Mouse (Mus musculus): Measurements from ENCODE around the gene Herpud1.
"Not testable (repeated sequence)": the region's sequence is repeated elsewhere in the genome, so short reads cannot be mapped to it uniquely, and the experiment has no call there.

The Herpud1 gene

GRCm38 (mm10) chr8:94375551-94375991, 10.7 kb upstream of the Herpud1 start:
- DNase-seq (ENCODE audit: low spot score), result no peak

GRCm38 (mm10) chr8:94376176-94376575, 10.1 kb upstream of the Herpud1 start:
- DNase-seq (ENCODE audit: low spot score), result no peak

- DNase-seq (ENCODE audit: low spot score), result no peak
Measured at GRCm38 (mm10) chr8:94376580-94376979, 9.7 kb upstream of the Herpud1 start.

- DNase-seq (ENCODE audit: low spot score), result no peak
Measured at GRCm38 (mm10) chr8:94377031-94377430, 9.2 kb upstream of the Herpud1 start.

DNA sequence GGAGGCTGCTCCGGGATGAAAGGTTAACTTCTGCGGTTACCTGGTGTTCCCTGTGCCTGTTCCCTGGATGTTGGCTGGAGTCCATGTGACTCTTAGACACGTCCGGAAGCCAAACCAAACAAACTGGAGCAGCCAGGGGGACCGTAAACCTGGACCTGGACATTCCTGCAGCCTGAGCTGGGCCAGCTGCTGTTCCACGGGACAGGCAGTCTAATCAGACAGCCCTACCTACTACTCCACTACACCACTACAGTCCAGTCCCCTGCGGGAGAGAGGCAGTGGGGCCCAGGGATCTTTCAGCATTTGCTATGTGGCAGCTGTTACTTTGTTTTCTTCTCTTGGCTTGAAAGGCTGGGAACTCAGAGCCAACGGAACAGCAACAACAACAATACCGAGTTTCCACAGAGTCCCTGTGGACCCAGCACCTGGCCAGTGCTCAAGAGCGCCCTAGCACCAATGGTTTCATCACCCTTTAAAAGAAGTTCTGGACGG, 8.5 kb upstream of the Herpud1 start:
- DNase-seq (ENCODE audit: low spot score), result peak; percentile 53

DNA sequence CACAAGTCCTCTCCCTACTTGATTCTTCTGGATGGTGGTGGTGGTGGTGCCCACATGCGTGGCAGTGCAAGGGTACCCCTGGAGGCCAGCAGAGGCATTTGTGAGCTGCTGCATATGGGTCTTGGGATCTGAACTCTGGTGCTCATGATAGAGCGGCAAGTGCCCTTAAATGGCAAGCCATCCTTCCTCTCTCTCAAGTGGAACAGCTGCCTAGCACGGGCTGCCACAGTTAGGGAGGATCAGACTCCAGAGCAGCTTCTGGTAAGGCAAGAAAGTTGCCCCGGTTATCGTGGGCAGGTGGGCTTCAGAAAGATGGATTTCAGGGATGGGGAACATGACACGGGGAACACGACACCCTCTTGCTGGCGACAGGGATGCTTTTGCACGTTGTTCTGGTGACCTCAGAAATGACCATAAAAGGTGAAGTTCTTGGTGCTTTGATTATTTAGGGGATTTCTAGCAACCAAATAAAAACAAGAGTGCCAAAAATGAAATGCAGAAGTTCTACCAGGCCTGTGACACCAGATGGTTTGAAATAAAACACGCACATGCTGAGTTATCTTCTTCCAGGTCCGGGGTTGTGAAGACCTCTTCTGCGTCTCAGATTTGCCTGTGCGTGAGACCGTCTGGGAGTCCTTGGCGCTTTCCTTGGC, 7.3 kb upstream of the Herpud1 start:
- no peak for DNase-seq (ENCODE audit: low spot score)

DNA sequence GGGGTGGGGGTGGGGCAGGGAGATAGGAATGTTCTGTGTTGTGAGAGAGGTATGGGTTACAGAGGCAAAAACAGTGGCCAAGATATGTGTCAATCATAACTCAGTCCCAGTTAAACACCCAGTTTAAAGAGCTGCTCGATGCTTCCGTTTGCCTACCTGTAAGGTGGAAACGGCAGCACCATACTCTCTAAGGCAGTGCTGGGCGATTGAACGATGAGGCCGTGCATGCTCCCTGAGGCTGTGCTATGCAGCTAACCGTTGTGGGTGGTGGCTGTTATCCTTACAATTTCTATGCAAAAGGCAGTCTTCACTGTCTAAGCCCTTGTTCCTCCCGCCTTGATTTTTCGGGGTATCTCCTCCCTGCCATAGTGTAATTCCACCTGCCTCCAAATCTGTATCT, 6.6 kb upstream of the Herpud1 start:
- DNase-seq (ENCODE audit: low spot score), result no peak

- DNase-seq (ENCODE audit: low spot score), result no peak
Measured at GRCm38 (mm10) chr8:94384166-94384565, 2.1 kb upstream of the Herpud1 start.

- no peak for DNase-seq (ENCODE audit: low spot score)
Measured at GRCm38 (mm10) chr8:94385506-94386213, 578 bp upstream of the Herpud1 start.

GRCm38 (mm10) chr8:94387027-94387684, 918 bp downstream of the Herpud1 start:
- DNase-seq (ENCODE audit: low spot score), result peak; percentile 78

DNA sequence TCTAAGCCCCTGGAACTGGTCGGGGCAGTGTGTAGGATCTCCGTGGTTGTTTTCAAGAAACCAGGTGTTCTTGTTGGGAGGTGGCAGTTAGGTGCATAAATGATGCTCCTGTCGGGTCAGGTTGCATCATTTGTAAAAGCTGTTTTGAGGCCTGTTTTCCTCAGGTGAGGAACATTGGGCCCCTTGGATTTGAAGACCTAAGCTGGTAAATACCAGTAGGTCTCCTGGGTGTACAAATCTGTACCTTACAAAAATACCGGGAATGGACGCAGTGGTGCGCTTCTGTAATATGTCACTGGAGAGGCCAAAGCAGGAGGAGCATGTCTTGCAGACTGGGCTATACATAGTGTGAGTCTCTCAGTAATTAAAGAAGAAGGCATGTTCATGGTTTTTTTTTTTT, 1.5 kb downstream of the Herpud1 start:
- no peak for DNase-seq (ENCODE audit: low spot score)

GRCm38 (mm10) chr8:94389531-94389930, 3.3 kb downstream of the Herpud1 start:
- no peak for DNase-seq (ENCODE audit: low spot score)

DNA sequence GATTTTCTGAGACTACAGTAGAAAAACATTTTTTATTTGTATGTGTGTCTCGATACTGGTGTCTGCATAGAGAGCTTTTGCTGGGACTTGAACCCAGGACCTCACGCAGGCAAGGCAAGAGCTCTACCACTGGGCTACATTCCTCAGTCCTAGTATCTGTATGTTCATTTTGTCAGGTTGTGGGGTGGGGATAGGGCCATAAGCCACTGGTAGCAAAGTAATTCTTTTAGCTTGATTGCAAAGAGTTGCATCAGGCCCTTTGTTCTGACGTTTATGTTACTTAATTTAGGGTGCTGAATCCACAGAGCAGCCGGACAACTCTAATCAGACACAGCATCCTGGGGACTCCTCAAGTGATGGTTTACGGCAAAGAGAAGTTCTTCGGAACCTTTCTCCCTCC, 4.2 kb downstream of the Herpud1 start:
- DNase-seq (ENCODE audit: low spot score), result no peak

DNA sequence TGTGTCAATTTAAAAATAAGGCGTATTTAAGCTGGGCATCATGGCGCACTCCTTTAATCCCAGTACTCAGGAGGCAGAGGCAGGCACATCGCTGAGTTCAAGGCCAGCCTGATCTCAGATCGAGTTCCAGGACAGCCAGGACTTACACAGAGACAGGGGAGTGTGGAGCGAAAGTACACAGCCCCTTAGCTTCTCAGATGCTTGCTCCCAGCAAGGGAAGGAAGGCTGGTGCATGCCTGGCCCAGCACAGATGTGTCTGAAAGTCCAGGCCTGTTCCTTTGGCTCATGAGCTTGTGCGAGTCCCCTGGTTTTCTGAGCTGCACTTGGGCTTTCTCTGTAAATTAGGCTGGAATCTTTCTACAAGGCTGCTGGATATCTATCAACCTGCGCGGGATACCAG, 4.7 kb downstream of the Herpud1 start:
- DNase-seq (ENCODE audit: low spot score), result no peak

GRCm38 (mm10) chr8:94392147-94392546, 5.9 kb downstream of the Herpud1 start:
- DNase-seq (ENCODE audit: low spot score), result peak; percentile 71

GRCm38 (mm10) chr8:94392648-94393047, 6.4 kb downstream of the Herpud1 start:
- no peak for DNase-seq (ENCODE audit: low spot score)

- DNase-seq (ENCODE audit: low spot score), result no peak
Measured at GRCm38 (mm10) chr8:94395851-94396540, 9.8 kb downstream of the Herpud1 start.

- DNase-seq (ENCODE audit: low spot score), result peak; percentile 75
Measured at GRCm38 (mm10) chr8:94396964-94397657, 10.9 kb downstream of the Herpud1 start.

DNA sequence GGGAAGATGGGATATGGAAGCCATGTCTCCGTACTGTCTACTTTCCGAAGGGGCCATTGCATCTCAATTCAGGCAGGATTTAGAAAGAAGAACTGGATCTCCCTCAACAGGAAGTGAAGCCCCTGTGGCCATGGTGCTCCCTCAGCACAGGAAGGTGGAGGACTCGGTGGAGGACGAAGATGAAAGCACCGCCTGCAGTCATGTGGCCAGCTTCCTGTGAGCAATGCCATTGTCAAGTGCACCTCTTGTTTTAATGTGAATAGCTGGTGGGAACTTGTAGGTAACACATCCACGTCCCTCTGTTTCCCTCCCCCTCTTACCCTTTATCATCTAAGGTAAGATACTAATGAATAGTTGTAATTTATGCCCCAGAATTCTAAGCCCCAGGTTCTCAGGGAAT, 12.3 kb downstream of the Herpud1 start:
- no peak for DNase-seq (ENCODE audit: low spot score)

GRCm38 (mm10) chr8:94399361-94399953, 13.2 kb downstream of the Herpud1 start:
- DNase-seq (ENCODE audit: low spot score), result no peak

DNA sequence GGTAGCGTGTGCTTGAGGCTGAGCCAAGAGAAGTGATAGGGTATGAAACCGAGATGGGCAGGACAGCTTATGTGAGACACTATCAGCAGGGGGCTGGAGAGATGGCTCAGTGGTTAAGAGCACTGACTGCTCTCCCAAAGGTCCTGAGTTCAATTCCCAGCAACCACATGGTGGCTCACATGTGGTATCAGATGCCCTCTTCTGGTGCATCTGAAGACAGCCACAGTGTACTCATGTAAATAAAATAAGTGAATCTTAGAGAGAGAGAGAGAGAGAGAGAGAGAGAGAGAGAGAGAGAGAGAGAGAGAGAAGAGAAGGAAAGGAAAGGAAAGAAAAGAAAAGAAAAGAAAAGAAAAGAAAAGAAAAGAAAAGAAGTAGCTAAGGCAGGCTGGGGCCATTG, 13.7 kb downstream of the Herpud1 start:
- DNase-seq (ENCODE audit: low spot score), result not testable (repeated sequence)
